Mouse (Mus musculus) heart, embryonic 13.5 days (tissue): ENCODE results near the gene Actr3b. TPM values are rescaled to one million over a fixed set of nuclear protein-coding genes. Genes with fewer than 3 reads are reported as not detected.
"Not testable (repeated sequence)": the region's sequence is repeated elsewhere in the genome, so short reads cannot be mapped to it uniquely, and the experiment has no call there.

ENCODE experiments used
- ATAC-seq: fragments of 200-750 bp; cut with Nextera tagmentation; 2 replicates; pipeline ENCODE4 v1.8.0; 2017; ENCODE audit warnings: moderate TSS enrichment; ENCODE audit not compliant: insufficient number of reproducible peaks, low FRiP score, low TSS enrichment; ENCODE audit errors: extremely low read depth
- H3K27ac ChIP-seq: fragments of 300-500 bp; sonication (generic); replicated peaks from 2 replicates; pipeline ENCODE4 v1.5.1; 2015; ENCODE audit warnings: moderate library complexity, mild to moderate bottlenecking, inconsistent platforms
- H3K27me3 ChIP-seq: fragments of 300-500 bp; sonication (generic); replicated peaks from 2 replicates; pipeline ENCODE4 v1.6.1; 2015; ENCODE audit warnings: mild to moderate bottlenecking, inconsistent platforms
- H3K36me3 ChIP-seq: fragments of 300-500 bp; sonication (generic); 2 replicates; pipeline ENCODE4 v1.6.1; 2015; ENCODE audit warnings: mild to moderate bottlenecking, inconsistent platforms
- H3K4me1 ChIP-seq: fragments of 300-500 bp; sonication (generic); 2 replicates; pipeline ENCODE4 v1.6.1; 2015; ENCODE audit warnings: inconsistent platforms
- H3K4me2 ChIP-seq: fragments of 300-500 bp; sonication (generic); 2 replicates; pipeline ENCODE4 v1.6.1; 2015; ENCODE audit warnings: inconsistent platforms, mild to moderate bottlenecking, moderate library complexity
- H3K4me3 ChIP-seq: fragments of 300-500 bp; sonication (generic); 2 replicates; pipeline ENCODE4 v1.5.1; 2015; ENCODE audit warnings: moderate library complexity, mild to moderate bottlenecking, inconsistent platforms
- H3K9ac ChIP-seq: fragments of 300-500 bp; sonication (generic); 2 replicates; pipeline ENCODE4 v1.6.1; 2015; ENCODE audit warnings: inconsistent platforms, mild to moderate bottlenecking, moderate library complexity
- H3K9me3 ChIP-seq: fragments of 300-500 bp; sonication (generic); 2 replicates; pipeline ENCODE4 v1.6.1; 2016; ENCODE audit warnings: inconsistent platforms
- WGBS: fragments of 180-500 bp; shearing (Covaris S2); methylation state at CpG from one replicate; pipeline ENCODE4 v1.1.7; 2015; ENCODE audit warnings: mixed read lengths; 5-methylcytosine and 5-hydroxymethylcytosine counted together
- polyA plus RNA-seq: library from polyadenylated mRNA; unstranded; fragments of >200 nt; fragmentation: Nextera tagmentation; extraction: Ambion mirVana; gene quantifications from 2 replicates; pipeline ENCODE4 v1.2.1, GENCODE M21; 2015

Gene Actr3b
- polyA plus RNA-seq, 1 experiment from 2014 or later = 34.4 TPM

- Histone ChIP-seq H3K27ac (no peak overlapping the region), H3K4me2 (no peak overlapping the region), H3K4me1 (peaks cover 6% of the 10 kb centered on the region; the same call in 1 of the 2 replicates), H3K36me3 (no peaks in the 10 kb centered on the region), H3K9me3 (no peaks in the 10 kb centered on the region), H3K9ac (no peak overlapping the region), H3K27me3 (no peaks in the 10 kb centered on the region), H3K4me3 (no peak overlapping the region)
- no peak for ATAC-seq
- 40% methylated on average over 9 of the region's 9 CpGs for WGBS
These were observed 88.3 kb downstream of the Actr3b start for GRCm38 (mm10) chr5:25848058-25848457.

- WGBS = 54% methylated on average over 3 of the region's 3 CpGs
- H3K9me3 ChIP-seq = no peaks in the 10 kb centered on the region
These were observed 106.4 kb downstream of the Actr3b start for GRCm38 (mm10) chr5:25866201-25866600.

GRCm38 (mm10) chr5:25869880-25870279 lies 110.1 kb downstream of the Actr3b start:
- 68% methylated on average over 8 of the region's 8 CpGs for WGBS
- H3K4me2 ChIP-seq = no peak overlapping the region

More at GRCm38 (mm10) chr5:25866201-25866600, 106.4 kb downstream of the Actr3b start:
- Histone ChIP-seq H3K36me3 (no peaks in the 10 kb centered on the region), H3K9ac (no peak overlapping the region), H3K27ac (no peak overlapping the region), H3K27me3 (no peaks in the 10 kb centered on the region), H3K4me3 (no peak overlapping the region), H3K4me2 (no peak overlapping the region), H3K4me1 (0 out of 2 replicates have a peak, but pooled peaks cover 2% of the 10 kb centered on the region)
- ATAC-seq = no peak

GRCm38 (mm10) chr5:25870632-25871031 lies 110.8 kb downstream of the Actr3b start:
- Histone ChIP-seq H3K36me3 (no peaks in the 10 kb centered on the region), H3K4me2 (no peak overlapping the region), H3K27ac (no peak overlapping the region), H3K9me3 (no peaks in the 10 kb centered on the region), H3K9ac (no peak overlapping the region), H3K4me1 (0 out of 2 replicates have a peak, but pooled peaks cover 2% of the 10 kb centered on the region), H3K4me3 (no peak overlapping the region), H3K27me3 (no peaks in the 10 kb centered on the region)
- ATAC-seq = no peak
- 42% methylated on average over 3 of the region's 3 CpGs for WGBS

More at GRCm38 (mm10) chr5:25869880-25870279, 110.1 kb downstream of the Actr3b start:
- H3K4me3 ChIP-seq = no peak overlapping the region
- H3K4me1 ChIP-seq = 0 out of 2 replicates have a peak, but pooled peaks cover 2% of the 10 kb centered on the region
- H3K9me3 ChIP-seq = no peaks in the 10 kb centered on the region
- H3K27me3 ChIP-seq = no peaks in the 10 kb centered on the region
- H3K9ac ChIP-seq = no peak overlapping the region
- no peak overlapping the region for H3K27ac ChIP-seq
- H3K36me3 ChIP-seq = no peaks in the 10 kb centered on the region
- no peak for ATAC-seq

GRCm38 (mm10) chr5:25871342-25872023 lies 111.7 kb downstream of the Actr3b start:
- no peak for ATAC-seq
- no peak overlapping the region for H3K4me2 ChIP-seq
- WGBS = 86% methylated on average over 12 of the region's 12 CpGs

GRCm38 (mm10) chr5:25873046-25873445 lies 113.2 kb downstream of the Actr3b start:
- Histone ChIP-seq H3K27me3 (no peaks in the 10 kb centered on the region), H3K27ac (no peak overlapping the region), H3K36me3 (no peaks in the 10 kb centered on the region), H3K9ac (no peak overlapping the region), H3K4me2 (no peak overlapping the region), H3K4me3 (no peak overlapping the region), H3K9me3 (no peaks in the 10 kb centered on the region), H3K4me1 (0 out of 2 replicates have a peak, but pooled peaks cover 2% of the 10 kb centered on the region)
- ATAC-seq = no peak
- 71% methylated on average over 2 of the region's 2 CpGs for WGBS

More at GRCm38 (mm10) chr5:25871342-25872023, 111.7 kb downstream of the Actr3b start:
- Histone ChIP-seq H3K36me3 (no peaks in the 10 kb centered on the region), H3K9me3 (no peaks in the 10 kb centered on the region), H3K4me3 (no peak overlapping the region), H3K27me3 (no peaks in the 10 kb centered on the region), H3K4me1 (0 out of 2 replicates have a peak, but pooled peaks cover 2% of the 10 kb centered on the region), H3K27ac (no peak overlapping the region), H3K9ac (no peak overlapping the region)

- H3K9ac ChIP-seq, H3K4me1 ChIP-seq, H3K9me3 ChIP-seq, ATAC-seq, H3K4me3 ChIP-seq, H3K27me3 ChIP-seq, H3K36me3 ChIP-seq, H3K4me2 ChIP-seq, H3K27ac ChIP-seq: not testable (repeated sequence)
These were observed 116.1 kb downstream of the Actr3b start for GRCm38 (mm10) chr5:25875927-25876326.

- 71% methylated on average over 5 of the region's 5 CpGs for WGBS
- Histone ChIP-seq H3K9me3 (no peaks in the 10 kb centered on the region), H3K27me3 (no peaks in the 10 kb centered on the region), H3K9ac (no peak overlapping the region), H3K4me2 (no peak overlapping the region), H3K27ac (no peak overlapping the region), H3K4me1 (no peaks in the 10 kb centered on the region), H3K4me3 (no peak overlapping the region), H3K36me3 (no peaks in the 10 kb centered on the region)
- no peak for ATAC-seq
These were observed 117.5 kb downstream of the Actr3b start for GRCm38 (mm10) chr5:25877281-25877680.

- H3K4me2 ChIP-seq = no peak overlapping the region
- ATAC-seq = no peak
- H3K27me3 ChIP-seq = no peaks in the 10 kb centered on the region
- no peaks in the 10 kb centered on the region for H3K36me3 ChIP-seq
- H3K4me1 ChIP-seq = no peaks in the 10 kb centered on the region
- H3K4me3 ChIP-seq = no peak overlapping the region
- H3K27ac ChIP-seq = no peak overlapping the region
- H3K9ac ChIP-seq = no peak overlapping the region
- 58% methylated on average over 3 of the region's 3 CpGs for WGBS
- no peaks in the 10 kb centered on the region for H3K9me3 ChIP-seq
These were observed 118.2 kb downstream of the Actr3b start for GRCm38 (mm10) chr5:25877996-25878395.

- Histone ChIP-seq H3K9ac (no peak overlapping the region), H3K4me1 (peaks cover 7% of the 10 kb centered on the region; the same call in 1 of the 2 replicates), H3K9me3 (peaks cover 19% of the 10 kb centered on the region), H3K4me3 (no peak overlapping the region), H3K27me3 (no peaks in the 10 kb centered on the region), H3K27ac (no peak overlapping the region), H3K4me2 (no peak overlapping the region), H3K36me3 (no peaks in the 10 kb centered on the region)
- 68% methylated on average over 3 of the region's 3 CpGs for WGBS
- no peak for ATAC-seq
These were observed 126.9 kb downstream of the Actr3b start for GRCm38 (mm10) chr5:25886708-25887107.

- no peaks in the 10 kb centered on the region for H3K27me3 ChIP-seq
- no peak overlapping the region for H3K27ac ChIP-seq
- peaks cover 7% of the 10 kb centered on the region; the same call in 1 of the 2 replicates for H3K4me1 ChIP-seq
- ATAC-seq = no peak
- peaks cover 10% of the 10 kb centered on the region for H3K9me3 ChIP-seq
- WGBS = 45% methylated on average over 3 of the region's 3 CpGs
- H3K4me2 ChIP-seq = no peak overlapping the region
- no peak overlapping the region for H3K4me3 ChIP-seq
- no peaks in the 10 kb centered on the region for H3K36me3 ChIP-seq
- no peak overlapping the region for H3K9ac ChIP-seq
These were observed 130.1 kb downstream of the Actr3b start for GRCm38 (mm10) chr5:25889746-25890382.
